Mouse (Mus musculus) duodenum, adult 2 months (tissue): ENCODE measurements around the gene Gm10762. TPM values are rescaled to one million over a fixed set of nuclear protein-coding genes. Genes with fewer than 3 reads are reported as not detected.

Source experiments
- polyA plus RNA-seq: library from polyadenylated mRNA; depleted of rRNA; stranded (reverse); fragments of >200 nt; gene quantifications from 2 replicates; pipeline ENCODE4 v1.2.3, GENCODE M21; 2012; ENCODE audit warnings: low replicate concordance; rRNA removed

Gm10762 gene
- 2.2 and 2.5 TPM in 2 replicates for polyA plus RNA-seq

DNA sequence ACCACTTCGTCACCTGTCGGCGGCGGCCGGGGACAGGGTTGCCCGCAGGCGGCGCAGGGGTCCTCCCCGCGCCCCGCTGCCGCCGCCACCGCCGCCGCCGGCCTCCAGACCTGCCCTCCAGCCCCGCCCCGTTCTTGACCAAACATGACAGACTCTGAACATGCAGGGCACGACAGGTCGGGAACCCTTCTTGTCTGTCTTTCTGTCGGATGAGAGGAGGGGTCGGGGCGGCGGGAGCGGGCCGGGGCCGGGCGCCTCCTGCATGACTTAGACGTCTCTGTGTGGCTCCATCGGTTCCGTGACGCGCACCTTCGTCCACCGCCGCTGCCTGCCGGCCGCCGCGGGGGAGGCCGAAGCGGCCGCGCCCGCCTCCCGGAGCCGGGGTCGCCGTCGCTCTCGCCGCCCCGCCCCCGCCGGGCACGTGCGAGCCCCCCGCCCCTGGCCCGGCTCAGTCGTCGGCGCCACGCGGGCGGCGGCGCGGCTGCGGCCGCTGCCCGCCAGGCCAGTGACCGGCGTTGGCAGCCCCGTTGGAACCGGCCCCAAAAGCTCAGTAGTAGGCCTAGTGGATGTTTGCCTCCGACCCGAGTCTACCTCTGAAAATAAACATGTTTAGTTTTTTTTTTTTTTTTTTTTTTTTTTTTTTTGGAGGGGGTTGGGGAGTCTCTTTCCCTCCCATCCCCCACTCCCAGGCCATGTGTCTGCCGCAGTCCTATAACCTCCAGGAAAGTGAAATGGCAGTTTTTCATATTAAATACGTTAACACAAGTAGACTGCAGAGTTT, at the start of gene Gm10762:
Gene Gm10762 (minus strand): TSS at position 65 of the 781 bp plus-strand sequence.

DNA sequence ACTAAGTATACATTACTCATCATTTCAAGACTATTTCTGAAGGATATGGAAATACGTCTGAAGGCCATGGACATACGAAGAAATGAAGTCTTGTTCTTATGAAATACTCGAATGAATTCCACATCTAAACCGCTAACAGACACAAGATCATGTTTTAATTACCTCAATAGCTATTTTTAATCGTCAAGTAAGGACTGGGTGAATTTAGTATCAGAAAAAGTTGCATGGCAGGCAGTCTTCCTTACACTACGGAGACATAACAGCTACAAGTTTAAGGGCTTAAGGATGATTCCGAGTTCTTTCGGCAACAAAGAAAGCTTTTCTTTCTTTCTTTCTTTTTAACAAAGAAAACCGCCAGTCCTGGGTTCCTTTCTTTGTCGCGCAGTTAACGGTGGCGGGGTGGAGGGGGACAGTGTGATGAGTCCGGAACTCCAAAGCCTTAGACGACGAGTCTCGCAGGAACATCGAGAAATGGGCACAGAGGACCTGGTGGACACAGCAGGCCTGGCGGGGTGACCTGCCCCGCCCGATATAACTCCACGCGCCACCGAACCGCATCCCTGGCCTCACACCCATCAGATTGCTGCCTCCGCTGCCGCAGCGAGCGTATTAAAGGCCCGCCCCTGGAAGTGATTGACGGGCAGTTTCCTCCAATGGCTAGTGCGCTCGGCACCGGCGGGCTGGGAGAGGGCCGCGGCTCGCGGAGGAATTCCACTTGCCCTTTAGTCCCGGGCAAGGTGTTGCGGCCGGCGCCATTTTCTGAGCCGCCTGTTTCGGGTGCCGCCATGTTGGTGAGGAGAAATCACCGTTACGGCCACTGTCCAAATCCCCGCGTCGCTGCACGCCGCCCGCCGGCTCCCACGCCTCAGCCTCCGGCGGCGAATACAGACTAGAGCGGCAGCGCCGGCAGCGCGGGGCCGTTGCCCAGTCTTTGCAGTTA, 614 bp downstream of the Gm10762 start, which contains the start of gene Zc3h6:
Gene Zc3h6 (plus strand): TSS at position 762 of the 940 bp plus-strand sequence.

DNA sequence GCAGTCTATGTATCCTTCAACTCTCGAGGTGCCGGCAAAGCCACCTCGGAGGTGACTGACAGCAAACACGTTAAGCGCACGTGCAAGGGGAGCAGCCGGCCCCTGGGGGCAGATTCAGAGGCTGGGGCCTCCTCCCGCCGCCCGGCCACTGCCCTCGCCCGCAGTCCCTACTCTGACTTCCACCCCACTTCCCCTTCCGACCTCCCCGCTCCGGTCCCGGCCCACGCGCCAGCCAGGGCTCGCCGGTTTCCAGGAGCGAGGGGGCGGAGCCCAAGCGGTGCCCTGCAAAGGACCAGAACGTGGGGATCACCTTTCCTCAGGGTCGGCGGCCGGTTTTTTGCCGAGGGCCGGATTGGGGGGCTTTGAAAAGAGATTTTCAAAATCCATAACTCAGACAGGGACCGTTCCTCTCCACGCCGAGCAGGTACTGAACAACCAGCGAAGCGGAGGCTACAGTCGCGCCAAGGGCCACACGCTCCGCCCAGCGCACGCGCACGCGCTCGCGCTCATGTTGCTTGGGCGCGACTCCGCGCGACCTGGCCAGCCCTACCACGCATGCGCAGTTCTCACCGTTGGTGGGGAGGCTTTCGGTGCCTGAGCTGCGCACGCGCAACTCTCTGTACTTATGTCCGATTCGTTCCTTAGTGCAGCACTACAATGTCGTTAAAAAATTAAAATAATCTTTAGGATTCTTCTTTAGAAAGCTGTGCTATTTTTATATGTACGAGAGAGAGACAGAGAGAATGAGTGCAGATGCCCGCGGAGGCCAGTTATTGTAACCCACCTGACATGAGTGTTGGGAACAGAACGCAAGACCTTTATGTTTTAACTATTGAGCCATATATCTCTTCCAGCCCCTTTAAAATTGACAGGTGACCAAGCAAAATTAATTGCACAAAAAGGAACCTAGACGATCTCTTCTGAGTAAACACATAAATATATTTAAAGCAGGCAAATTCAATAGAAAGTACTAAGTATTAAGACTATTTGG, 23.7 kb downstream of the Gm10762 start, which contains the start of gene Zc3h8:
Gene Zc3h8 (minus strand): TSS at position 540 of the 991 bp plus-strand sequence.

Other genes starting within 250 kb of the Gm10762 start
- 8.7 and 8.8 TPM in 2 replicates for gene Tmem87b, start 149.6 kb downstream of the Gm10762 start, polyA plus RNA-seq
- gene Fbln7, start 104.7 kb downstream of the Gm10762 start, polyA plus RNA-seq = 3.4 and 4.3 TPM in 2 replicates
- 0.18 and 0.53 TPM in 2 replicates for gene Zc3h8, start 23.6 kb downstream of the Gm10762 start, polyA plus RNA-seq
- 0.39 and 1.6 TPM in 2 replicates for gene Zc3h6, start 323 bp downstream of the Gm10762 start, polyA plus RNA-seq
- gene Vinac1, start 80.4 kb upstream of the Gm10762 start, polyA plus RNA-seq = 0.07 TPM in 1 of 2 replicates, not detected in the other
- gene Ttl, start 98.2 kb upstream of the Gm10762 start, polyA plus RNA-seq = 1.00 and 2.2 TPM in 2 replicates
- 7.0 and 13.4 TPM in 2 replicates for gene Polr1b, start 133.3 kb upstream of the Gm10762 start, polyA plus RNA-seq
- gene Chchd5, start 162.0 kb upstream of the Gm10762 start, polyA plus RNA-seq = 26.5 and 58.9 TPM in 2 replicates
- 5.7 and 6.9 TPM in 2 replicates for gene Slc20a1, start 231.0 kb upstream of the Gm10762 start, polyA plus RNA-seq